Mouse (Mus musculus): ENCODE results near the gene Tmem120b.

Gene Tmem120b

DNA sequence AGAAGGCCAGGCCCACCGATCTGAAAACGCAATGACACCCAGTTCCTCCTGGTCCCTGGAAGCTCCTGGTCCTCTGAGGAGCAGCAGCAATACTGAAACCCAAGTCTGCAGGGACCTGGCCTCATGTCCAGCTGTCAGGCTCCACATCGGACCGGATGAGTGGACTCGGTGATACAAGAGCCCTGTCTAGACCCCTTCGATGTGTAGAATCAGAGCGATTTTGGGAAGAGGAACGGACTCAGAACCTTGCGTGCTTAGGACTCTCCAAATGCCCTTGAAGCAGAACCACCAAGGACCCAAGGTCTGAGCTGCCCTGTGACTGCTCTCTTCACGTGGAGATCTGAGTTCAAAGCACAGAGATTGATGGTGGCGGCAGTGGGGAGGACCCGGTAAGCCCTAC lies at the start of gene Tmem120b:
TSS of gene Tmem120b (plus strand) at position 301 of the 400 bp plus-strand sequence.
- no peak for DNase-seq (ENCODE audit: low read depth, low spot score)

DNA sequence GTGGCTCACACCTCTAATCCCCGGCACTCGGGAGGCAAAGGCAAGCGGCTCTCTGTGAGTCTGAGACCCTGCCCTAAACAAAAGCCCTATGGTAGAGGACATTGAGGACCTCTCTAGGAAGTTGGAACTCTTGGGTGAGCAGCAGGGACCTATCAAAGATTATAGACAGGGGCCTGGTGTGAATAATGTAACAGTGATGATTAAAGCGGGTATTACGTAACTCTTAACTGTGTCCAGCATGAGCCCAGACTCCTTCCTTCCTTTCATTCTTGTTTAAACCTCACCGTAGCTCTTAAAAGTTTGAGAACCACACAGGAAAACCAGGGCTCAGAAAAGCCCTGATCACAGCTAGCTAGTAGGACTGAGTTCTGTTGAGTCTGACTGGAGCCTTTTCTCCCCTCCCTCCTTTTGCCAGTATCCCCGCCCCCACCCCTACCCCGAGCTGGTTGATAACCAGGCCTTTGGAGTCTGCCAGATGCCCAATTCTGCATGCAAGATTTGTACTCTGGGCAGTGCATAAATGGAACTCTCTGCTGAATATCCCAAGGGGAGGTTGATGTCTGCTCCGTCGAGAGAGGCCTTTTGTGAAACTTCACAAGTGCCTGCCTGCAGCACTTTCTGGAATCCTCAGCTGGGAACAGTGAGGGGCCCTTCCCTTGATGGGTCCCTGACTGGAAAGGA lies 48.7 kb upstream of the Tmem120b start:
- no peak for DNase-seq (ENCODE audit: low read depth, low spot score)

DNA sequence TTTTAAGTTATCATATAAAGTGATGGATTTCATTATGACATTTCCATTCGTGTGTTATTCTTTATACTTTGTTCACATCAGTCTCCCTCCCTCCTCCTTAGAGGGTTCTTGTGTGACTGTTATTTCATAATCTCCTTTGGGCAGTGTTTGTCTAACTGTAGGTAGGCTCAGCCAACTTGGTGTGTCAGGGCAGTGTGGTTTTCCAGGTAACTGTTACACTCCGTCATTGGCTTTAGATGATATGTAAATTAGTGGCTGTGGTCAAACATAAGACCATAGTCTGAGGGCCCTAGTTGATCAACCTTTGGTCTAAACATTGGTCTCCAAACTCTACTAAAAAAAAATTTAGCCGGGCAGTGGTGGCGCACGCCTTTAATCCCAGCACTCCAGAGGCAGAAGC lies 47.8 kb upstream of the Tmem120b start:
- no peak for DNase-seq (ENCODE audit: low read depth, low spot score)

DNA sequence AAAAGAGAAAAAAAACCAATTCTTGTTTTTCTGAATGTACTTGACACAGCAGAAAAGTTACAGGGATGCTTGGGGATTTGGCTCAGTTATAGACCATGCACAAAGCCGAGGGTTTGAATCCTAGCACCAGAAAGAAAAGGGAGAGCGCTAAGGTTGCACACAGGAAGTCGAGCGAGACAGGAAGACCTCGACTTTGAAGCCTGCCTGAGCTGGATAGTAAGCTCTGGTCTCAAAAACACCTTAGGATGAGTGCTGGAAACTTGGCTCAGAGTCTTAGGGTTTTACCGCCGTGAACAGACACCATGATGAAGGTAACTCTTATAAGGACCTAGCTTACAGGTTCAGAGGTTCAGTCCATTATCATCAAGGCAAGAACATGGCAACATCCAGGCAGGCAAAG lies 46.8 kb upstream of the Tmem120b start:
- no peak for DNase-seq (ENCODE audit: low read depth, low spot score)

DNA sequence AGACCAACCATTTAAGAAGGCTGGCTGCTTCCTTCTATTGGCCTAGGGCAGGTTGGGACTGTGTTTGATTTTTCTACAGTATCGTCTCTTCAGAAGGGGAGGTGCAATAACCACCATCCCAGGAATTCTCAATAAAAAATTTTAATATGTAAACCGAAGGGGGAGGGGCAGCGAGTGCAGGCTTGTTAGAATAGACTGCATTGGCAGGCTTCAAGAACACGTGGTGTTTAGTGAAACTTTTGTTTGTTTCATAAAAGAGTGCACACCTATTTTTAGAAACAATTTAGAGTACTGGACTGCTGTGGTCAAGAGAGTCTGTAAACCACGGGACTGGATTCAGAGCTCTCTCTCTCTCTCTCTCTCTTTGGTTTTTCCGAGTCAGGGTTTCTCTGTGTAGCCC lies 45.2 kb upstream of the Tmem120b start:
- no peak for DNase-seq (ENCODE audit: low read depth, low spot score)

DNA sequence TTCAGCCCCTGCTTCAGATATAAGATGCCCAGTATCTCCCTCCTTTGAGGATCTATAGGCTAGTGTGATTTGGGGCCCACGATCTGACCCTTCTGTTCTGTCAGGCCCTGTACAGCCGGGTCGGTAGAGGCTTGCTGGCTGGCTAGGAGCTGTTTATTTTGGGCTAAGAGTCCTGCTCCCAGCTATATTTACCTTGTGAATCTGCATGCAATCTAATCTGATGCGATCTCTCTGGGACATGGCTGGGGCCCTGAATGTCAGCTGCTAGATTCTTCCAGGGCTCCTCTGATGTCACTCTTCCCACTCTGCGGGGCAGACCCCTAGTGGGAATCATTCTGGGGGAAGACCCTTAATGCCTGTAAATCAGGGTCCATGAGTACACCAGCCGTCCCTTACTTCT lies 43.9 kb upstream of the Tmem120b start:
- no peak for DNase-seq (ENCODE audit: low read depth, low spot score)

DNA sequence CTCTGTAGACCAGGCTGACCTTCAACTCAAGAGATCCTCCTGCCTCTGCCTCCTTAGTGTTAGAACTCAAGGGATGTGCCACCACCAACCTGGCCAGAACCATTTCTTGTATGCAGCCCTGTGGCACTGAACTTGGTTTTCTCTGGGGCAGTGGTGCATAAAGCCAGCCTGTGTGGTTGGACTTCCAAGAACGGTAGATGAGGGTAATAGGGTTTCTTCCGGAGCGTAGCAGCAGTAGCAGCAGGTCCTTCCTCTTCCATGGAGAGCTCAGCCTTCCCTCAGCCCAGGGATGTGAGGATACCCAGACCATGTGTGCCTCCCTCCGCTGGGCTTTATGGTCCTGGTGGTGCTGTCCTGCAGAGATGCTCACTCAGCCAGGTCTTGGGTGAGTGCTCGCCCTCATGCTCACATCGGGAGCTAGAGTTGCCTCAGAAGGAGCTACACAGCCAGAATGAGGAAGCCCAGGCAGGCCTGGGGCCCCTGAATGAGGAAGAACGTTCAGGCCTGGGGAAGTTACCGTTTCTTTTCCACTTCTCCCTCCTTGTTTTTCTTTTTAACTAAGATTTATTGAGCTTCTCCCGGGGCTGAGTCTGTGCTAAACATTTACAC lies 43.1 kb upstream of the Tmem120b start:
- DNase-seq (ENCODE audit: low read depth, low spot score), result no peak

DNA sequence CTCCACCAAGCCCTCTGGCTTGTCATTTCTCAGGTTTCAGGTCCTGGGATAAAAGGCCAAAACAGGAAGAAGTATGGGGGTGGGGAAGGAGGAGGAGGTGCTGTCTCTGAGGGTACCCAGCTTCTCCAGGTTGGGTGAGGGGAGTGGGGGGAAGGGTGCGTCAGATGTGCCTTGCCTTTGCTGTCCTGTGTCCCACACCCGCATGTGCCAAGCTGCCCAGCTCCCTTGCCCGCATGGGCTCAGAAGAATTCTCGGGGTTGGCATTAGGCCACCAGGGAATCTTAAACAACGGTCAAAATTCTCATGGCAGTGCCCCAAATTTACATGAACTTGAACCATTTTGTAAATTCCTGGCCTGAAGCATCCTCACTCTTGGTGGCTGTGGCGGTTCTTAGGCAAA lies 41.8 kb upstream of the Tmem120b start:
- no peak for DNase-seq (ENCODE audit: low read depth, low spot score)

DNA sequence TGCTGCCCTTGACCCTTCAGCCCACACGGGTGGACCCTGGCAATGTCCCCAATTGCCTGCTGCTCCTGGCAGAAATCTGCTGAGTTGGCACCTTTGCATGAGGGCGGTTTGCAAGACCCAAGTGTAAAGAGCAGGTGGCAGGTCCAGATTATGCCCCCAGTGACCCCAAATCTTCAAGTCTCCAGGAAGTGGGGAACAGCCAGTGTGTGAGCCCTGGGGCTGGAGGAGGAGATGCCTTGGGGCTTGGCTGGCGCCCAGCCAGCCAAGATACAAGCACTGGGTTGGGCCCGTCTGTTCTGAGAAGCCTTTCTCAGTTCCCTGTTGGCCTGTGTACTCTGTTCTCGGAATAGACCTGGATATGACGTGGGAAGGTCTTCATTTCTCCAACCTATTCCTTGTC lies 40.8 kb upstream of the Tmem120b start:
- DNase-seq (ENCODE audit: low read depth, low spot score), result no peak

DNA sequence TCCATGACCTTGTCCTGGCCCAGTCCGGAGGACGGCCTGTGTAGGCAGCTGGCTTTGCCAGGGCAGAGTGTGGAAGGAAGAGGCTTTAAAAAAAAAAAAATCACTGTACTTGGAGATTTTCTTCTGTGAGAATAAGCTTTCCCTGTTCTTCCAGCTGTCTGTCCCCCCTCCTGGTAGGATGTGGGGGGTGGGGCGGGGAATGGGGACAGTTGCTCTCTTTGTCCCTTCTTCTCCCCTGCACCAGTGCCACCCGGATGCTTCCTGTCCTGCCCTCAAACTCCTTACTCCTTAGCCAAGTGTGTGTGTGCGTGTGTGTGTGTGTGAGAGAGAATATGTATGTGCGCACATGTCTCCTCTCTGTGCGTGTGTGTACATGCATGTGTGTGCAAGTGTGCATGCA lies 38.5 kb upstream of the Tmem120b start:
- no peak for DNase-seq (ENCODE audit: low read depth, low spot score)

DNA sequence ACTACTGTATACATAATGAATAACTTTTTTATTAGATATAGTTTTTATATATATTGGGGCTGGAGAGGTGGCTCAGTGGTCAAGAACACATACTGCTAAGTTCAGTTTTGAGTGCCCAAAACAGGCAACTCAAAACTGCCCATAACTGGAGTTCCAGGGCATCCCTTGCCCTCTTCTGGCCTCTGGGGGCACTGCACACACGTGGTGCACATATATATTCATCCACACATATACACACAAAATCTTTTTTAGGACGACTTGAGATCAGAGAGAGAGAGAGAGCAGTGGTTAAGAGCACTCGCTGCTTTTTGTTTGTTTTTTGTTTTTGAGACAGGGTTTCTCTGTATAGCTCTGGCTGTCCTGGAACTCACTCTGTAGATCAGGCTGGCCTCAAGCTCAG lies 36.9 kb upstream of the Tmem120b start:
- DNase-seq (ENCODE audit: low read depth, low spot score), result no peak

DNA sequence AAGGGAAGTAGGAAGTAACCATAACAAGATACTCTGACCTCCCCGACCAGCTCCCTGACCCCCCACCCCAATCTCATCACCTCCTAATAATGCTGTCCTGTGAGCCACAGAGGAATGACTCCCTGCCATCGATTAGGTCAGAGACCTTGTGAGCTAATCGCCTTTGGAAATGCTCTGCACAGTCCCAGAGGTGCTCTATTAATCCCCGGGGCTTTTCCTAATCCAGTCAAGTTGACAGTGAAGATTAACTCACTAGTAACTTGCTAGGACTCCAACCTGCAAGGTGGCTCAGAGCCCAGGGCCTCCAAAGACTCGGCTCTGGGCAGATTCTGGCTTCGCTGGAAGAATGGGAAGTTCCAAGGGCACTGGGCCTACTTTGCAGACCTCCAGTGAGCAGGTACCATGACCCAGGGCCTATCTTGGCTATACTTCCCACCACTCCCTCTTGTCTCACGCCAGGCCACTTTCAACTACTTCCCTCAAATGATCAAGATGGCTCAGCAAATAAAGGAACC lies 34.5 kb upstream of the Tmem120b start:
- no peak for DNase-seq (ENCODE audit: low read depth, low spot score)

DNA sequence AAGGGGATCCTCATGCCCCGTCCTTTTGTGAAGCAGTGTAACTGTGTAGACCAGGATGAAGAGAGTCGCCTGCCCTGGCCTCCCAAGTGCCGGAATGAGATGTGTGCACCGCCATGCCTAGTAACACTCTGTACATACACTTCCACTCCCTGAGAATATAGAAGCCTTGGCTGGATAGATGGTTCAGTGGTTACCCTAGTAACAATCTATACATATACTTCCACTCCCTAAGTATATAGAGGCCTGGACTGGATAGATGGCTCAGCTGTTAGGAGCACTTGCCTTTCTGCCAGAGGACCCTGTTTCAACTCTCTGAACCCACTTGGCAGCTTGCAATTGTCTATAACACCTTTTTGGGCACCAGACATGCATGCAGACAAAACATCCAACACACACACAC lies 33.1 kb upstream of the Tmem120b start:
- DNase-seq (ENCODE audit: low read depth, low spot score), result no peak

DNA sequence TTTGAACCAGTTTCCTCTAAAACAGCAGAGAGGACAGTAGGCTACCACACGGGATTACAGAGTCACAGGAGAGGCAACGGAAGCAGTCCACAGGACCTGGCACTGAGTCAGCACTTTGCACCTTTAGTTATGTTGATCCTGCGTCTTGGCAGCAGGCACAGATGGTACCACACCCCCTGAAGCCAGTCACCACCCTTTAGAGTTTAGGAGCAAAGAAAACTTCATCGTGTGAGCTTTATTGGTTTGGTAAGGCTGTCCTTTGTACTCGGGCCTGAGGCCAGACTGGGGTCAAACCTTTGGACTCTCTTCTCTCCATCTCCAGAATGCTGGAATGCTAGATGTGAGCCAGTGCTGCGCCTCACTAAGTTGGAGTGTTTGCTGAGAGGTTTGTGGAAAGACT lies 32.7 kb upstream of the Tmem120b start:
- no peak for DNase-seq (ENCODE audit: low read depth, low spot score)

DNA sequence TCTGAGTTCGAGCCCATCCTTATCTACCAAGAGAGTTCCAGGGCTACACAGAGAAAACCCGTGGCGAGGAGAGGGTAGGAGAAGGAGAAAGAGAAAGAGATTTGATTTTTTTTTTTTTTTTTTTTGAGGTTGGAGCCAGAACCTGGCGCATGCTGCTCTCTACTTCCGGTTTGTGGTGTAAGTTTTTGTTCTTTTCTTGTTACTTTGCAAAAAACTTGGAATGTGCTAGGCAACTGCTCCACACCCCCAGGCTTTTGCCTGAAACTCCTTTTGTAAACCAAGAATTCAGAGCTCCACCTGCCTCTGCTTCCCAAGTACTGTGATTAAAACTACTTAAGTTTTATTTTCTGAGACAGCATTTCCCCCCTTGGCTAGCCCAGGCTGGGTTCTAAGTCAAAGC lies 30.1 kb upstream of the Tmem120b start:
- no peak for DNase-seq (ENCODE audit: low read depth, low spot score)

DNA sequence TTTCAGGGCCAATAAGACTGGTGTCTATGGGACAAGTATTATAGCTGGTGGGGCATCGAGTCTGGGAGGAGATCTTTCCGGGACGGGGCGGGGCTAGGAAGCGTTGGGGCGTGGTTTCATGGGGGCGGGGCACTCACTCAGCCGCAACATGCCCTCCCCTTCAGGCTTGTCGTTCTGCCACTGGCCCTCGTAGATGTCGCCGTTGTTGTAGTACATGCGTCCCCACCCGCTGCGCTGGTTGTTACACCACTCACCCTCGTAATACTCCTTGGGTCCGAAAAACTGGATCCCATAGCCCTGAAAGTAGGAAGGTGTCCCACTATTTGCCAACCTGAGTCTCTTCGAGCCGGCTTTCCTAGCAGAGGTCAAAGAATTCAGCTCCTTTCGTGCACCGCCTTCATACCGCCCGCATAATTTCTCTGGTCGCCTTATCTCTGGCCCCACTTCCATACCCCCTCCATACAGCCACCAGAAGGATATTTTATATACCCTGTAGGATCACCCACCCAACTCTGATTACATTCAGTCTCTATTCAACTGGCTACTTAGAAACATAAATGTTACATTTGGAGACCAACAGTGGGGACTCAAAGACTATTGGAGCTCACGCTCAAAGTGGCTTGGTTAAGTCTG lies 29.0 kb upstream of the Tmem120b start:
- DNase-seq (ENCODE audit: low read depth, low spot score), result peak; percentile 27

DNA sequence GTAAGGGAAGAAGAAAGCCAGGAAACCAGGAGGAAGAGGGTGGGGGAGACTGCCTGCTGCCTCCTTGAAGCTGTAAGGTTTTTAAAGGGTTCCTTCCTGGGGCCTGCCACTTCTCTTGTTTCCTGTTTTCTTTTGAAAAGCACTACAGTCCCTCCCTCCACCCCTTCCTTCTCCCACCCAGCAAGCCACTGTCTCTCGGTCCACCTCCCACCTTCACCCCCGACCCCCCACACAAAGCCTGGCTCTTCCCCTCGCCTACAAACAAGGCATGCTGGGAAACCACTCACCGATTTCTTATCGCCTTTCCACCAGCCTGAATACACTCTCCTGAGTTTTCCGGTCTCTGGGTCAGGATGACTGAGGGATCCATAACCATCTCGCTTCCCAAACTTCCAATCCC lies 27.4 kb upstream of the Tmem120b start:
- no peak for DNase-seq (ENCODE audit: low read depth, low spot score)

DNA sequence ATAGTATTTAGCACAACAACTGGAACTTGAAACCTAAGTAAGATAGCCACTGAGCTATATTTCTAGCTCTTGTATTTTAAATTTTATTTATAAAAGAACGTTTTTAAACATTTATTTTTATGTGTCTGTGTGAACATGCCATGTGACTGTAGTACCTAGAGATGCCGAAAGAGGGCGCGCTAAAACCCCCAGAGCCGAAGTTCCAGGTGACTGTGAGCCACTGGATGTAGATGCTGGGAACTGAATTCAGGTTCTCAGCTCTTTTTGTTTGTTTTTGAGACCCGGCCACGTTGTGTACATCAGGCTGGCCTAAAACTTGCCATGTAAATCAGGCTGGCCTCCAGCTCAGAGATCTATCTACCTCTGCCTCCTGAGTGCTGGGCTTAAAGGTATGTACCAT lies 24.4 kb upstream of the Tmem120b start:
- DNase-seq (ENCODE audit: low read depth, low spot score), result no peak

DNA sequence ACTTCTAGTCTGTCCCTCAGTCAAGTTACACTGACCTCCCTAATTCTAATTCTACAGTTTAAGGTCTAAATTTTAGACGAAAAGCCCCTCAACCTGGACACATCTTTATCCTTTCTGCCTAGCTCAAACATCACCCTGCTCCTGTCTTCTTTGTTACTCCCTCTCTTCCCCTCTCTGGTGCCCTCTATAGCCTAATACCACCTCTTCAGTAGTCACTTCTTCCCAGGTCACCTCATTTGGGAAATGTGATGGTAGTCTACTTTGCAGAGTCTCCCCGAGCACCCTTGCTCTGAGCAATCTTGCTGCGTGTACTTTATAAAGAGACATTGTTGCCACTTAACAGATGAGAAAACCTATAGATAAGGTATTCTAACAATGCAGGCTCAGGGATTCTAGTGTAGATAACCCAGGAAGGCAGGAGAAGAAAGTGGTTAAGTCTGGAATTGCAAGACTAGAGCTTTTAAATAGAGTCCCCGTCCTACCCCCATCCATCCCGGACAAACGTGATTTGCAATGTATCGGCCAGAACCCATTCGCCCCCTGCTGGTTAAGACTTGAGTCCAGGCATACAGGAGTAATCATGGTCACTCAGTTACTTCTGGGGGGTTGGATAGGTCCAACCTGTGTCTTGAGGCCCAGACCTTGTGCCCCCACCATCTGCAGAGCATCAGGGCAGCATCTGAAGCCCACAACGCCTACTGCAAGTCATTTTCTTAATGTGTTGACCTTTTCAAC lies 22.5 kb upstream of the Tmem120b start:
- DNase-seq (ENCODE audit: low read depth, low spot score), result peak; percentile 69

DNA sequence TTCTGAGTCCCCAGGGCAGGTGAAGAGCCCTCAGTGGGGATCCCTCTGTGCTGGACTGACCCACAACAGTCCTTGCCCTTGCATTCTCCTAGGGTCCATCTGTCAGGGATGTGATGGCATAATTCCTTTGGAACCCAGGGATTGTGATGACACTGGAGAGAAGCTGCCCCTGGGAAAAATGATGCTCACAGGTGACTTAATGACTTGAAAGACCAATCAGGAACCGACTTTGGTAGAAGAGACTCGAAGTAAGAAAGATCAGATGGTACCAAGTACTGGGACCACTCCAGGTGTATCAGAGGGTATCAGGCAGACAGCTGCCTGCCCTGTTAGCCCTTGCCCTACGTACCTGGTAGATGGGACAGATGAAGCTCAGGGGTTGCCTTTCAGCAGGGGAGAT lies 21.3 kb upstream of the Tmem120b start, which contains the start of gene Morn3:
TSS of gene Morn3 (minus strand) at position 101 of the 400 bp plus-strand sequence.
- DNase-seq (ENCODE audit: low read depth, low spot score), result no peak

DNA sequence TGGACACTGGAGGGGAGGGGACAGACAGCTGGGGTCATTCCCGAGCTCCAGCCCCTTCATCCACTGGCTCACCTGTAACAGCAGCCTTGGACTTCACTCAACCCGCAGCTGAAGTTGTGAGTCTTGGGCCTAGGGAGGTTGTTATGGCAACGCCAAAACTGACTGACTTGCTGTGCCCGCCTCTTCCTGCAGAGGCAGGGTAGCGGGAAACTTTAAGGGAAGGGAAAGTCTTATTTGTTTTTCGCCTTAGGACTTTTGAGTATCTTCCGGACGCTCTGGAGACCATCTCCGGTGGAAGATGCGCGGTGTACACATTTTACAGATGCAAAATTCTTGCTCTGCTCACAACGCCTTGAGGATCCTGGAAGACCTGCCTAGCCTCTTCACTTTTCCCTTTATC lies 18.9 kb upstream of the Tmem120b start:
- DNase-seq (ENCODE audit: low read depth, low spot score), result peak; percentile 75

DNA sequence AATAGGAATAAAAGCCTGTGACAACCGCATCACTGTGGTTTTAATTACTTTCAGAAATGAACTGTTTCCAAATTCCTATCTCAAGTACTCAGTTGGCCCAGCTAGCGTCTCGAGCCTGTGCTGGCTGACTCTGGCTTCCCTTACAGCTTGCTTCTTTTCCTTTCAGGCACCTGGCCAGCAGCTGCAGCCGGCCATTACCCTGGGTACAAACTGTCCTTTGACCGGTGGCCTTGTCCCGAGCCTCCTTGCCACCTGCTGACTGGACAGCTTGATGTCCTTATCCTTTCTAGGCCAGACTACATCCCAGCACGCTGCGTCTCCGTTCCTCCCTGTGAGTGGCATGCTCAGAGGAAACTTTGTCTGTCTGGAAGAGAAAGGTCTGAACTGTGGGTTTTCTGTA lies 17.3 kb upstream of the Tmem120b start:
- DNase-seq (ENCODE audit: low read depth, low spot score), result no peak
